Mouse (Mus musculus): ENCODE measurements at regions not wholly inside any gene's neighbourhood (a gene's known extent, or its start where the extent isn't known, plus 50 kb on each side); places are given as distances from the start of the nearest gene placed in this dataset.

GRCm38 (mm10) chr11:112473681-112474080 is 308.3 kb upstream of the Sox9 start:
- intact Hi-C loops (cut with DNase I), result no loop called here
- DNase-seq, result no peak

GRCm38 (mm10) chr11:112480360-112480759 is 301.7 kb upstream of the Sox9 start:
- no peak for DNase-seq
- intact Hi-C loops (cut with DNase I), result no loop called here

GRCm38 (mm10) chr11:112501781-112502180 is 280.2 kb upstream of the Sox9 start:
- intact Hi-C loops (cut with DNase I), result no loop called here
- no peak for DNase-seq

GRCm38 (mm10) chr11:112519076-112519475 is 262.9 kb upstream of the Sox9 start:
- DNase-seq, result no peak
- intact Hi-C loops (cut with DNase I), result no loop called here

- intact Hi-C loops (cut with DNase I), result no loop called here
- DNase-seq, result no peak
Measured at GRCm38 (mm10) chr11:112524983-112525382, 257.0 kb upstream of the Sox9 start.

GRCm38 (mm10) chr11:112542573-112542972 is 239.5 kb upstream of the Sox9 start:
- intact Hi-C loops (cut with DNase I), result no loop called here
- DNase-seq, result no peak

- intact Hi-C loops (cut with DNase I), result no loop called here
- no peak for DNase-seq
Measured at GRCm38 (mm10) chr11:112543473-112543872, 238.6 kb upstream of the Sox9 start.

GRCm38 (mm10) chr11:112545231-112546010 is 236.6 kb upstream of the Sox9 start:
- DNase-seq, result no peak

GRCm38 (mm10) chr11:112546162-112546561 is 235.9 kb upstream of the Sox9 start:
- intact Hi-C loops (cut with DNase I), result no loop called here
- DNase-seq, result no peak

More at GRCm38 (mm10) chr11:112545231-112546010, 236.6 kb upstream of the Sox9 start:
- intact Hi-C loops (cut with DNase I), result no loop called here

GRCm38 (mm10) chr11:112552838-112553237 is 229.2 kb upstream of the Sox9 start:
- intact Hi-C loops (cut with DNase I), result no loop called here
- no peak for DNase-seq

GRCm38 (mm10) chr11:112563027-112563426 is 219.0 kb upstream of the Sox9 start:
- DNase-seq, result no peak
- intact Hi-C loops (cut with DNase I), result no loop called here

- intact Hi-C loops (cut with DNase I), result no loop called here
Measured at GRCm38 (mm10) chr11:112564706-112565215, 217.3 kb upstream of the Sox9 start.

GRCm38 (mm10) chr11:112566071-112566470 is 216.0 kb upstream of the Sox9 start:
- DNase-seq, result no peak
- intact Hi-C loops (cut with DNase I), result no loop called here

More at GRCm38 (mm10) chr11:112564706-112565215, 217.3 kb upstream of the Sox9 start:
- no peak for DNase-seq

GRCm38 (mm10) chr11:112587386-112587785 is 194.6 kb upstream of the Sox9 start:
- DNase-seq, result no peak
- intact Hi-C loops (cut with DNase I), result no loop called here

GRCm38 (mm10) chr11:112588088-112588487 is 193.9 kb upstream of the Sox9 start:
- intact Hi-C loops (cut with DNase I), result no loop called here
- no peak for DNase-seq

GRCm38 (mm10) chr11:112590214-112590613 is 191.8 kb upstream of the Sox9 start:
- intact Hi-C loops (cut with DNase I), result no loop called here
- DNase-seq, result no peak

GRCm38 (mm10) chr11:112592411-112593020 is 189.5 kb upstream of the Sox9 start:
- intact Hi-C loops (cut with DNase I), result no loop called here
- DNase-seq, result no peak

GRCm38 (mm10) chr11:112593821-112594220 is 188.2 kb upstream of the Sox9 start:
- no peak for DNase-seq

GRCm38 (mm10) chr11:112607359-112607758 is 174.7 kb upstream of the Sox9 start:
- no peak for DNase-seq
- intact Hi-C loops (cut with DNase I), result no loop called here

More at GRCm38 (mm10) chr11:112593821-112594220, 188.2 kb upstream of the Sox9 start:
- intact Hi-C loops (cut with DNase I), result no loop called here

- no peak for DNase-seq
- intact Hi-C loops (cut with DNase I), result no loop called here
Measured at GRCm38 (mm10) chr11:112609277-112609676, 172.7 kb upstream of the Sox9 start.

- no peak for DNase-seq
- intact Hi-C loops (cut with DNase I), result no loop called here
Measured at GRCm38 (mm10) chr11:112611073-112611472, 171.0 kb upstream of the Sox9 start.

GRCm38 (mm10) chr11:112615629-112616028 is 166.4 kb upstream of the Sox9 start:
- no peak for DNase-seq
- intact Hi-C loops (cut with DNase I), result no loop called here
